Mouse (Mus musculus) adrenal gland, adult 10 weeks (tissue): ENCODE measurements around the gene Olfr2. TPM values are rescaled to one million over a fixed set of nuclear protein-coding genes. Genes with fewer than 3 reads are reported as not detected.

Source experiments
- polyA plus RNA-seq: library from polyadenylated mRNA; stranded (reverse); fragments of 350-450 nt; fragmentation: Illumina TruSeq; extraction: RNeasy Lipid Tissue Mini Kit (QIAGEN cat#74804); gene quantifications from one replicate; pipeline ENCODE4 v1.2.3, GENCODE M21; 2014; ENCODE audit warnings: low read depth, low replicate concordance

Gene Olfr2
- not detected for polyA plus RNA-seq

DNA sequence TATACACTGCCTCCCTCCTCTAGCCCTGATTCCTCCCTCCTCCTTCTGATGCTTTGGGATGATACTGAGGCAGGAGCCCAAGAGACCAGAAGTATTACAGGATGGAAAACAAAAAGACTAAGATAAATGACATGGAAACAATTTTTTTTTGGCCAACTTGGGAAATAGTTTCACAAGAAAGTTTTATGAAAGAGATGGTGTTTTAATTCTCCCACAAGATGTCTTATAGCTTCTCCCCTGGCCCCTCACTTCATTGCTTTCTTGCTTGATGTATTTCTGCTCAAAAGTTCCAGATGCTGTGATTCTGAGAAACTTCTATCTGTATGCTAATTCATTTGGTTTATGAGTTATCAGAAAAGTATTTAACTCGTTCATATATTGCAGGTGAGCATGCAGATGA, at the start of gene Olfr2:
Olfr2 (minus strand) TSS at position 101 of the 400 bp plus-strand sequence.

DNA sequence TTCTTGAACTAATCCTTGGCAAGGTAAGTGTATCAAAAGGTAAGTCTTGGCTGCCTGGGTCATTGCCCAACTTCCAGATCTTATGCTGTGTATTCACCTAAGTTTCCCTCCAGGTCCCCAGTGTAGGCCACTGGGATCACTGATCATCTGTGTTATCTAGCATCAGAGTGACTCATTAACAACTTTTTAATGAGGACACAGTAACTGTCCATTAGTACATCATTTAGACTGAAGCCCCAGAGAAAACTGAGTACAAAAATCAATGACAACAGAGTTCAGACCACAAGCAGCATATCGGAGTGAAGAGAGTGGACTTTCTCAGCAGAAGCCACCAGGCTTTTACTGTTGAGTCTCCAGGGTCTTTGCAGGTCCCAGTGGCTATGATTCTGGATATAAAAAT, 25.0 kb upstream of the Olfr2 start, which contains the start of gene Olfr713:
Olfr713 (plus strand) TSS at position 301 of the 400 bp plus-strand sequence.

DNA sequence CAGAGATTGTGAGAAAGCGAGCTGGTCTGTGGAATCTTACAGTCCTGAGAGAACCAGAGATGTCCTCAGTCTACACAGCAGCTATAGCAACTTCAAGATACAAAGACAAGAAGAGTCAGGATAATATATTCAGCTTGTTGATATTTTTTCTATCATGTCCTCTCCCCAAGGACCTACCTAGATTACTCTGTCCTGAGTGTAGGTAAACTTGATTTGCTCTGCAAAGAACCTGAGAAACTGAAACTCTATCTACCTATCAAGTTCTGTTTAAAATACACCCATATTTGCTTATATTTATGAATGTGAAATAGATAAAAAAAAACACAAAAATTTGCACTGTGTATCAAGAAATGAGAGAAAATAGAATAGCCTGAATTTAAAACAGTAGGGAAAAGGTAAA, 30.5 kb downstream of the Olfr2 start, which contains the start of gene Olfr711:
Olfr711 (minus strand) TSS at position 101 of the 400 bp plus-strand sequence.

DNA sequence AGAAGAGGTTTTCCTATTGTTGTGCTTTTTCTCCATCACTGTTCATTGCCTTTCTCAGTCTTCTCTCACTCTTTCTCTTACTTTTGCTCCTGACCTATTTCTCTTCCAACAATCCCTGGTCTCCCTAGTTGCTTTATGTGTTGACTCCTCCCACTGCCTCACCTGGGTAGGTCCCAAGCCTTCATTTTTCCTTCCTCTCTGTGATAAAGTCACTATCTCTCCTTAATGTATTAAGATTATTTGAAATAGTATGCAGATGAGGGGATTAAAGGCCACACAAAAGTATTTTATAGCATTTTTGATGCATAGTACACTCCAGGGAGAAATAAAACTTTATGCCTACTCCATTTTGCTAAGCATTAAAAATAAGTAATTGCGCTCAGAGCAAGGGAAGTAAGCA, 42.0 kb downstream of the Olfr2 start, which contains the start of gene Olfr6:
Olfr6 (minus strand) TSS at position 101 of the 400 bp plus-strand sequence.

DNA sequence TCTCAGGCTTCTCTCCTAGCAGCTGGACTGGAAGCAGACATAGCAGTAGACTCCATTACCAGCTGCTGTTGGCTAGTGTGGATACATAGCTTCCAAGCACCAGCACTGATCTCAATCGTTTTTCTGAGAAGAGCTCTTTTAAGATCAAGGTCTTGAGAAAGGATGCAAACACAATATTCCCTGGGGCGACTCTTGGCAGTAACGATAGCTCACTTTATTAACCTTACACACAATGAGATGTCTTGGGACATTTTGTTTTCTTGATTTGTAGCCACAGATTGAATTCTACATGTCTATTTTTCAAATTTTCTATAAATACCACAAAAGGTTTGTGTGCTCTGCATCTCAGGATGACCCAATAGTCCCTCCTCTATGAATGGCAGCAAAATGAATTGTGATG, 57.7 kb downstream of the Olfr2 start, which contains the start of gene Olfr710:
Olfr710 (minus strand) TSS at position 101 of the 400 bp plus-strand sequence.

Other genes starting within 250 kb of the Olfr2 start
- gene Olfr699, start 212.9 kb downstream of the Olfr2 start, polyA plus RNA-seq = not detected
- gene Olfr700, start 197.2 kb downstream of the Olfr2 start, polyA plus RNA-seq = not detected
- gene Olfr701, start 191.9 kb downstream of the Olfr2 start, polyA plus RNA-seq = not detected
- not detected for gene Olfr702, start 172.2 kb downstream of the Olfr2 start, polyA plus RNA-seq
- gene Olfr703, start 162.7 kb downstream of the Olfr2 start, polyA plus RNA-seq = not detected
- not detected for gene Olfr704, start 142.9 kb downstream of the Olfr2 start, polyA plus RNA-seq
- gene Olfr705, start 129.2 kb downstream of the Olfr2 start, polyA plus RNA-seq = not detected
- not detected for gene Olfr706, start 117.9 kb downstream of the Olfr2 start, polyA plus RNA-seq
- not detected for gene Olfr707, start 104.8 kb downstream of the Olfr2 start, polyA plus RNA-seq
- not detected for gene Olfr1532-ps1, start 98.1 kb downstream of the Olfr2 start, polyA plus RNA-seq
- gene Olfr709-ps1, start 73.9 kb downstream of the Olfr2 start, polyA plus RNA-seq = not detected
- not detected for gene Olfr710, start 57.8 kb downstream of the Olfr2 start, polyA plus RNA-seq
- not detected for gene Olfr6, start 42.1 kb downstream of the Olfr2 start, polyA plus RNA-seq
- gene Olfr711, start 30.6 kb downstream of the Olfr2 start, polyA plus RNA-seq = not detected
- not detected for gene Olfr713, start 25.1 kb upstream of the Olfr2 start, polyA plus RNA-seq
- gene Olfr714, start 64.9 kb upstream of the Olfr2 start, polyA plus RNA-seq = not detected
- not detected for gene Olfr17, start 87.1 kb upstream of the Olfr2 start, polyA plus RNA-seq
- gene Olfr715b, start 104.3 kb upstream of the Olfr2 start, polyA plus RNA-seq = not detected
- not detected for gene Olfr715, start 125.0 kb upstream of the Olfr2 start, polyA plus RNA-seq
- not detected for gene Olfr716, start 132.3 kb upstream of the Olfr2 start, polyA plus RNA-seq
- not detected for gene Nlrp14, start 160.9 kb upstream of the Olfr2 start, polyA plus RNA-seq
- gene Rbmxl2, start 203.4 kb upstream of the Olfr2 start, polyA plus RNA-seq = not detected